Comparison of ENCODE assay signal across 8 mouse cellular contexts in the genomic region with DNA sequence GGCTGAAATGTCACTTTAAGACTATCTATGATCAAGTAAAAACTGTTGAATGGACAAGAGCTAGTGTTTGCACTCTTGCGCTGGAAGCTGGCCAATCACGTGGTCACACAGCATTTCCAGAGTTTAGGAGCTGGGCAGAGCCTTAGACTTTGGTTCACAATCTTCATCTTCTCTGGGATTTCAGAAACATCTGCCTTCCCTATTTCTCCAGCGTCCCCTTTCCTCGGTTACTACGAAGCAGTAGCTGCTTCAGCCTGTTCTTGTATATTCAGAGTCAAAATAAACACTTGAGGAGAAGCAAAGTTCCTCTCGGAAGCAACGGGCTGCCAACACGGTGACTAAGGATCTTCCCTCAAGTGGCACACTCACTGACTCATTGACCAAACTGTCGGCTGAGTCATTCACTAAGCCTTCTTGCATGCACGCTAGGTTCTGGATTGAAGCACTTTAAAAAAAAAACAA. TPM values are rescaled to one million over a fixed set of nuclear protein-coding genes. Genes with fewer than 3 reads are reported as not detected.
DNase-seq lines count a peak whose midpoint lies in the region; ATAC-seq and TF ChIP-seq lines count a peak whose summit lies in the region.

No protein-coding gene starts in this region.

- H3K27ac ChIP-seq in heart, adult 2 months, result peak overlapping the region; percentile 48
- H3K27ac ChIP-seq in stomach, postnatal 0 days (replicated peaks), result peak overlapping the region; percentile 35; the same call in 1 of the 2 replicates
- no peak overlapping the region for H3K27ac ChIP-seq in hindbrain, embryonic 16.5 days (ENCODE audit: low read depth, low read length)

- H3K4me3 ChIP-seq in C2C12 (ENCODE audit: insufficient read depth, poor library complexity, severe bottlenecking), result no peak overlapping the region
- no peak overlapping the region for H3K4me3 ChIP-seq in heart, adult 2 months
- no peak overlapping the region for H3K4me3 ChIP-seq in stomach, postnatal 0 days (ENCODE audit: low read depth, low read length)
- H3K4me3 ChIP-seq in hindbrain, embryonic 16.5 days (ENCODE audit: low read length), result no peak overlapping the region

- H3K27me3 ChIP-seq in C2C12 (ENCODE audit: control insufficient read depth, insufficient read depth, insufficient read length), result no peaks in the 10 kb centered on the region
- no peaks in the 10 kb centered on the region for H3K27me3 ChIP-seq in heart, adult 2 months (ENCODE audit: control insufficient read depth, insufficient read depth, low read length)
- no peaks in the 10 kb centered on the region for H3K27me3 ChIP-seq in stomach, postnatal 0 days (ENCODE audit: control insufficient read depth, insufficient read depth, low read length)
- H3K27me3 ChIP-seq in hindbrain, embryonic 16.5 days (replicated peaks; ENCODE audit: control insufficient read depth, insufficient read depth, low read length), result no peaks in the 10 kb centered on the region

- no peak for TF ChIP-seq CTCF in C2C12 (IDR thresholded peaks at IDR 0.05; ENCODE audit: control insufficient read depth, insufficient read depth, insufficient read length)
- no peak for TF ChIP-seq CTCF in heart, adult 2 months (IDR thresholded peaks at IDR 0.05)
- TF ChIP-seq CTCF in stomach, postnatal 0 days (IDR thresholded peaks at IDR 0.05; ENCODE audit: low read depth), result no peak

- H3K4me2 ChIP-seq in stomach, postnatal 0 days (replicated peaks; ENCODE audit: low read depth), result peak overlapping the region; percentile 27; the same call in 1 of the 2 replicates
- H3K4me2 ChIP-seq in hindbrain, embryonic 16.5 days (ENCODE audit: low read length), result no peak overlapping the region

- H3K79me2 ChIP-seq in C2C12 (ENCODE audit: control insufficient read depth, insufficient read depth), result peaks cover 86% of the 10 kb centered on the region
- H3K79me2 ChIP-seq in heart, adult 2 months (replicated peaks; ENCODE audit: control insufficient read depth, insufficient read depth, low read length), result no peaks in the 10 kb centered on the region

- peak overlapping the region; percentile 59 for H3ac ChIP-seq in C2C12 (ENCODE audit: control insufficient read depth, insufficient read length, low read depth)

- no peak for TF ChIP-seq EP300 in heart, adult 2 months (IDR thresholded peaks at IDR 0.05; ENCODE audit: insufficient read depth, low read depth, low read length)
- no peak for TF ChIP-seq EP300 in stomach, postnatal 0 days (optimal IDR thresholded peaks at IDR 0.05)

- peaks cover 66% of the 10 kb centered on the region for H3K79me3 ChIP-seq in C2C12 (ENCODE audit: low read depth)

- WGBS in heart, adult 2 months, result 6% methylated on average over 10 of the region's 10 CpGs
- WGBS in stomach, postnatal 0 days, result 8% methylated on average over 10 of the region's 10 CpGs
- WGBS in hindbrain, embryonic 16.5 days, result 66% methylated on average over 10 of the region's 10 CpGs

- peaks cover 2% of the 10 kb centered on the region; the same call in 1 of the 2 replicates for H3K4me1 ChIP-seq in heart, adult 2 months (ENCODE audit: control insufficient read depth, insufficient read depth, low read length)
- 0 out of 2 replicates have a peak, but pooled peaks cover 4% of the 10 kb centered on the region for H3K4me1 ChIP-seq in stomach, postnatal 0 days (replicated peaks; ENCODE audit: control insufficient read depth, insufficient read depth)
- no peaks in the 10 kb centered on the region for H3K4me1 ChIP-seq in hindbrain, embryonic 16.5 days (ENCODE audit: control insufficient read depth, insufficient read depth, low read depth, low read length)

- no peak for TF ChIP-seq POLR2A in heart, adult 2 months (IDR thresholded peaks at IDR 0.05; ENCODE audit: insufficient read depth, low read depth, low read length)

- peaks cover 20% of the 10 kb centered on the region for H3K36me3 ChIP-seq in C2C12 (ENCODE audit: control insufficient read depth, insufficient read depth)
- no peaks in the 10 kb centered on the region for H3K36me3 ChIP-seq in heart, adult 2 months (ENCODE audit: control insufficient read depth, insufficient read depth, low read length)
- H3K36me3 ChIP-seq in stomach, postnatal 0 days (ENCODE audit: control insufficient read depth, insufficient read depth, low read length), result no peaks in the 10 kb centered on the region
- no peaks in the 10 kb centered on the region for H3K36me3 ChIP-seq in hindbrain, embryonic 16.5 days (ENCODE audit: control insufficient read depth, insufficient read depth, low read length)

- ATAC-seq in stomach, postnatal 0 days (ENCODE audit: low FRiP score, low TSS enrichment), result peak; percentile 89
- no peak for ATAC-seq in hindbrain, embryonic 16.5 days

- H3K9ac ChIP-seq in heart, adult 2 months (ENCODE audit: low read depth, low read length), result no peak overlapping the region
- no peak overlapping the region for H3K9ac ChIP-seq in stomach, postnatal 0 days (ENCODE audit: low read length)
- H3K9ac ChIP-seq in hindbrain, embryonic 16.5 days (ENCODE audit: low read depth, low read length), result no peak overlapping the region

- no peaks in the 10 kb centered on the region for H3K9me3 ChIP-seq in stomach, postnatal 0 days (ENCODE audit: control insufficient read depth, low read length)
- H3K9me3 ChIP-seq in hindbrain, embryonic 16.5 days (ENCODE audit: control insufficient read depth, low read length), result no peaks in the 10 kb centered on the region

- intact Hi-C loops in heart, adult 2 months (cut with DNase I), result no loop called here

- peak; percentile 78 to 79 for DNase-seq in adrenal gland, postnatal 36 days
- peak; percentile 64 to 74 for DNase-seq in heart, adult 2 months
- peak; percentile 83 for DNase-seq in kidney, postnatal 14 days
- DNase-seq in lung, postnatal 36 days, result peak; percentile 88
- DNase-seq in stomach, postnatal 0 days (ENCODE audit: low spot score), result peak; percentile 79
- no peak for DNase-seq in thymus, postnatal 36 days

TF ChIP-seq in C2C12, 6 proteins besides CTCF, POLR2A, EP300 and RAD21:
- TF ChIP-seq USF1 (IDR thresholded peaks at IDR 0.05; ENCODE audit: low read depth), result peak; percentile 90
- TF ChIP-seq CEBPB (IDR thresholded peaks at IDR 0.05; ENCODE audit: low read depth), result peak; percentile 8
- TF ChIP-seq MYOG (IDR thresholded peaks at IDR 0.05; ENCODE audit: control insufficient read depth, extremely low read depth, insufficient read length), result no peak
- TF ChIP-seq FOSL1 (IDR thresholded peaks at IDR 0.05; ENCODE audit: insufficient read depth, low read length, poor library complexity, severe bottlenecking), result peak; percentile 99
- peak; percentile 37 for TF ChIP-seq MYOD1 (IDR thresholded peaks at IDR 0.05; ENCODE audit: control insufficient read depth, insufficient read length, low read depth)
- TF ChIP-seq MAX (IDR thresholded peaks at IDR 0.05), result peak; percentile 59

RNA-seq across cellular contexts. Expression of a gene that starts 8.9 kb away (rescaled TPM):
- polyA plus RNA-seq in C2C12 (2012; fragmentation: generic; extraction: Trizol), result 22.3 TPM
- 1 to 10 TPM; 1.6 to 2.4 TPM for total RNA-seq in adrenal gland, postnatal 36 days (2021)
- total RNA-seq in heart, adult 2 months (2021), result under 1 TPM; 0.29 to 0.32 TPM
- 0.41 and 0.56 TPM in 2 replicates for polyA plus RNA-seq in heart, adult 2 months (2012; rRNA removed)
- 13.0 and 14.1 TPM in 2 replicates for polyA plus RNA-seq in stomach, postnatal 0 days (2015; fragmentation: Nextera tagmentation; extraction: Ambion mirVana)
- polyA plus RNA-seq in hindbrain, embryonic 16.5 days (2015; fragmentation: Nextera tagmentation; extraction: Ambion mirVana), result 79.7 and 81.7 TPM in 2 replicates

Comparison
In these comparisons a context has a peak if more than half of its experiments do, and no peak if none do; other contexts are left out.
1. DNase-seq: peak in adrenal gland, postnatal 36 days (2 of 2), heart, adult 2 months (2 of 2), kidney, postnatal 14 days (single experiment), lung, postnatal 36 days (single experiment) and stomach, postnatal 0 days (single experiment); none in thymus, postnatal 36 days (0 of 2).